Mouse (Mus musculus): ENCODE data around the gene Tap2. TPM values are rescaled to one million over a fixed set of nuclear protein-coding genes. Genes with fewer than 3 reads are reported as not detected.

Gene Tap2
- total and polyA plus RNA-seq, 2 experiments, result 14.4 to 24.6 TPM

DNA sequence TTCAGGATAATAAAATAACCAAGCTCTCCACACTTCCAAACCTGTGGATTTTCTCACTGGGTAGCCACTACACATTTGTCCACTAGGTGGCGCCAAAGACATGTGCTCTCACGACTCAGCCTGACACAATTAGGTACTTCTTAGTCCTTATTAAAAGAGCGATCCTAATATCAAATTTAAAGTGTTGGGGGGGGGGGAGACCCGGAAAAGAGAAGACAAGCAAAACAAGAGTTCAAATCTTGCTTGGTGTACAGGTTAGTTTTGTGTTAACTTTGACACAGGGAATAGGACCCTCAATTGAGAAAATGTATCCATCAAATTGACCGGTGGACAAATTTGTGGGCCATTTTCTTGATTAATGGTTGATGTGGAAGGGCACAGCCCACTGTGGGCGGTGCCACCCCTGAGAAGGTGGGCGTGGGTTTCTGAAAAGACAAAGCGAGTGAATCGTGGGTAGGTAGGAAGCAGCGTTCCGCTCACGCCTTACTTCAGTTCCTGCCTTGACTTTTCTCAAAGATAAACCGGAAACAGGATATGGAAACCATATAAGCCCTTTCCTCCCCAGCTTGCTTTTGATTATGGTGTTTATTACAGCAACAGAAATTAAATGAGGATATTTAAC, 32.3 kb upstream of the Tap2 start:
- Histone ChIP-seq H3K36me3 (ENCODE audit: control insufficient read depth, insufficient read depth, low read length) (no peaks in the 10 kb centered on the region), H3K9ac (ENCODE audit: low read depth, low read length) (no peak overlapping the region), H3K27ac (replicated peaks; ENCODE audit: insufficient read depth, low read depth, low read length) (no peak overlapping the region), H3K79me2 (ENCODE audit: control insufficient read depth, insufficient read depth, low read length) (no peaks in the 10 kb centered on the region), H3K27me3 (ENCODE audit: control insufficient read depth, insufficient read depth, low read length) (no peaks in the 10 kb centered on the region), H3K4me3 (ENCODE audit: insufficient read depth, low read depth, low read length) (no peak overlapping the region), H3K4me1 (ENCODE audit: control insufficient read depth, insufficient read depth, low read length) (no peaks in the 10 kb centered on the region)
- 38% methylated on average over 13 of the region's 13 CpGs for WGBS
- peak; percentile 61 for DNase-seq (ENCODE audit: extremely low read depth, low read depth, low spot score)
- TF ChIP-seq CTCF (IDR thresholded peaks at IDR 0.05; ENCODE audit: low read depth, low read length), result peak; percentile 72; the same call in 1 of the 2 replicates
- no peak for TF ChIP-seq POLR2A (IDR thresholded peaks at IDR 0.05; ENCODE audit: extremely low read depth, insufficient read depth, low read length)

DNA sequence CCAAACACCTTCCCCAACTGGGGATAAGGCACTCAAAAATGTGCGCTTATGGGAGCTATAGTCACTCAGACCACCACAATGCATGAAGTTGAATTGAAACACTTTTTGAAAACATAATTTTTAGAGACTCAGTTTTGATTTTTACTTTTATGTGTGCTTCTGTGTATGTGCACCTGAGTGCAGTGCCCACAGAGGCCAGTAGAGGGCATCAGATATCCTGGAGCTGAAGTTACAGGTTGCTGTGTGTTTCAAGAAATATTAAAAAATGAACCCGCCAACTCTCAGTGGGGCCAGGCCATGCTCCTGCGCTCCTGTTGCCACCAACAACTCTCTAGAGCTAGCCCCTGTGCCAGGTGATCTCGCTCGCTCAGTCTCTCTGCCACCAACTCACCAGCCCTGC, 30.8 kb upstream of the Tap2 start:
- no peaks in the 10 kb centered on the region for H3K27me3 ChIP-seq (ENCODE audit: control insufficient read depth, insufficient read depth, low read length)
- H3K4me3 ChIP-seq (ENCODE audit: insufficient read depth, low read depth, low read length), result no peak overlapping the region
- no peaks in the 10 kb centered on the region for H3K79me2 ChIP-seq (ENCODE audit: control insufficient read depth, insufficient read depth, low read length)
- no peaks in the 10 kb centered on the region for H3K4me1 ChIP-seq (ENCODE audit: control insufficient read depth, insufficient read depth, low read length)
- no peak overlapping the region for H3K9ac ChIP-seq (ENCODE audit: low read depth, low read length)
- H3K27ac ChIP-seq (replicated peaks; ENCODE audit: insufficient read depth, low read depth, low read length), result no peak overlapping the region
- 97% methylated on average over 5 of the region's 5 CpGs for WGBS
- DNase-seq (ENCODE audit: extremely low read depth, low read depth, low spot score), result no peak
- H3K36me3 ChIP-seq (ENCODE audit: control insufficient read depth, insufficient read depth, low read length), result no peaks in the 10 kb centered on the region
- TF ChIP-seq CTCF (IDR thresholded peaks at IDR 0.05; ENCODE audit: low read depth, low read length) (no peak), POLR2A (IDR thresholded peaks at IDR 0.05; ENCODE audit: extremely low read depth, insufficient read depth, low read length) (no peak)

DNA sequence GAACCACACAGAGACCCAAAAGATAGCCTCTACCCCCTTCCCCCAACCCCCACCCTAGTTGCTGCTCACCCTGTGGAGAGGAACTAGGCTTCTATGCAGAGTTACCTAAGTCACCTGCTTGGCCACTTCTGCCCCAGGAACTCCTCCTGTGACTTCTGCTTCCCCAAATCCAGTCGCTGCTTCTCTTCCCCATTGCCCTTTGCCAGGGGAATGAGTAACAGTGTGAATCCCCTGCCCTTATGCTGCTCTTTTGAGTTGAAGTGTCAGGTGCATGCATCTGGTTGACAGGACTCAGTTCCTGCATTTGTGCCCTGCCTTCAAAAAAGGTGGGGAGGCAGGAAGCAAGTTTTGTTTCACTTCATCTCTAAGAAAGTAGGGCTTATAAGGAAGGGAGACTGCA, 29.3 kb upstream of the Tap2 start:
- WGBS, result 50% methylated on average over 1 of the region's 1 CpGs
- TF ChIP-seq POLR2A (IDR thresholded peaks at IDR 0.05; ENCODE audit: extremely low read depth, insufficient read depth, low read length), result no peak
- TF ChIP-seq CTCF (IDR thresholded peaks at IDR 0.05; ENCODE audit: low read depth, low read length), result no peak
- H3K9ac ChIP-seq (ENCODE audit: low read depth, low read length), result no peak overlapping the region
- H3K4me3 ChIP-seq (ENCODE audit: insufficient read depth, low read depth, low read length), result no peak overlapping the region
- H3K4me1 ChIP-seq (ENCODE audit: control insufficient read depth, insufficient read depth, low read length), result no peaks in the 10 kb centered on the region
- no peak overlapping the region for H3K27ac ChIP-seq (replicated peaks; ENCODE audit: insufficient read depth, low read depth, low read length)
- no peaks in the 10 kb centered on the region for H3K27me3 ChIP-seq (ENCODE audit: control insufficient read depth, insufficient read depth, low read length)
- H3K36me3 ChIP-seq (ENCODE audit: control insufficient read depth, insufficient read depth, low read length), result no peaks in the 10 kb centered on the region
- no peaks in the 10 kb centered on the region for H3K79me2 ChIP-seq (ENCODE audit: control insufficient read depth, insufficient read depth, low read length)
- no peak for DNase-seq (ENCODE audit: extremely low read depth, low read depth, low spot score)

DNA sequence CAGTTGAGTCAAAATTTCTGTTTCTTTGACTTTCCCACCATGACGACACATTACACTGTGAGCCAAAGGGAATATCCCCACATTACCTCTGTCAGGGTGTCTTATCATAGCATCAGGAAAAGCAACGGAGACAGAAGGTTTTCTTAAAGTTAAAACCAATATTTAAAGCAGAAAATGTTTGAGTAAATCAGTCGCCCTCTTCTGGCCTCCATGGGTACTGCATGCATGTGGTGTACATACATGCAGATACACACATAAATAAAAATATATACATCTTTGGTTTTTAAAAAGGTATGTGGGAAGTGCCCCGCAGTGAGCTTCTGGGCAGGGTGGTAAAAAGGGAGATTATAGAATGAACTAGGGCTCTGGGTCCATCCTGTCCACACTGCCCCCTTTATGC, 26.1 kb upstream of the Tap2 start:
- Histone ChIP-seq H3K27me3 (ENCODE audit: control insufficient read depth, insufficient read depth, low read length) (no peaks in the 10 kb centered on the region), H3K4me3 (ENCODE audit: insufficient read depth, low read depth, low read length) (no peak overlapping the region), H3K9ac (ENCODE audit: low read depth, low read length) (no peak overlapping the region), H3K36me3 (ENCODE audit: control insufficient read depth, insufficient read depth, low read length) (no peaks in the 10 kb centered on the region), H3K4me1 (ENCODE audit: control insufficient read depth, insufficient read depth, low read length) (peaks cover 8% of the 10 kb centered on the region; the same call in 1 of the 2 replicates), H3K79me2 (ENCODE audit: control insufficient read depth, insufficient read depth, low read length) (no peaks in the 10 kb centered on the region), H3K27ac (replicated peaks; ENCODE audit: insufficient read depth, low read depth, low read length) (no peak overlapping the region)
- 77% methylated on average over 4 of the region's 4 CpGs for WGBS
- no peak for TF ChIP-seq POLR2A (IDR thresholded peaks at IDR 0.05; ENCODE audit: extremely low read depth, insufficient read depth, low read length)
- TF ChIP-seq CTCF (IDR thresholded peaks at IDR 0.05; ENCODE audit: low read depth, low read length), result no peak
- DNase-seq (ENCODE audit: extremely low read depth, low read depth, low spot score), result no peak

DNA sequence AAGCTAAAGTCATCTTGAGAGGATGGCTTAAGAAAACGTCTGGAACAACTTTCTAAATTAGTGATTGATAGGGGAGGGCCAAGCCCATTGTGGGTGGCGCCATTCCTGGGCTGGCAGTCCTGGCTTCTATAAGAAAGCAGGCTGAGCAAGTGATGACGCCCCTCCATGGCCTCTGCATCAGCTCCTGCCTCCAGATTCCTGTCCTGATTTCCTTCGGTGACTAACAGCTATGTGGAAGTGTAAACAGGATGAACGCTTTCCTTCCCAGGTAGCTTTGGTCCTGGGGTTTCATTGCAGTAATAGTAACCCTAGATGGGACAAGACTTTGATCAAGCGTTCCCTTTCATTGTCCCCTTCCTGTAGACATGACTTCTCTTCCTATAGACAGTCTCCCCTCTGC, 24.3 kb upstream of the Tap2 start:
- Histone ChIP-seq H3K27ac (replicated peaks; ENCODE audit: insufficient read depth, low read depth, low read length) (no peak overlapping the region), H3K36me3 (ENCODE audit: control insufficient read depth, insufficient read depth, low read length) (0 out of 2 replicates have a peak, but pooled peaks cover 2% of the 10 kb centered on the region), H3K27me3 (ENCODE audit: control insufficient read depth, insufficient read depth, low read length) (no peaks in the 10 kb centered on the region), H3K9ac (ENCODE audit: low read depth, low read length) (no peak overlapping the region), H3K4me1 (ENCODE audit: control insufficient read depth, insufficient read depth, low read length) (peaks cover 8% of the 10 kb centered on the region; the same call in 1 of the 2 replicates), H3K4me3 (ENCODE audit: insufficient read depth, low read depth, low read length) (no peak overlapping the region), H3K79me2 (ENCODE audit: control insufficient read depth, insufficient read depth, low read length) (no peaks in the 10 kb centered on the region)
- no peak for TF ChIP-seq CTCF (IDR thresholded peaks at IDR 0.05; ENCODE audit: low read depth, low read length)
- no peak for TF ChIP-seq POLR2A (IDR thresholded peaks at IDR 0.05; ENCODE audit: extremely low read depth, insufficient read depth, low read length)
- WGBS, result 84% methylated on average over 6 of the region's 6 CpGs
- no peak for DNase-seq (ENCODE audit: extremely low read depth, low read depth, low spot score)

All from liver, adult 2 months (tissue).